Mouse (Mus musculus) thymus, adult 2 months (tissue): ENCODE measurements around the gene Stx4a.

Source experiments
- CTCF ChIP-seq: fragments of 200-500 bp; IDR thresholded peaks from 2 replicates; pipeline ENCODE4 v1.5.1; 2012; ENCODE audit warnings: mild to moderate bottlenecking, control low read depth, low read length, moderate library complexity, borderline replicate concordance; ENCODE audit not compliant: control insufficient read depth, poor library complexity, insufficient read depth; ENCODE audit errors: extremely low read depth
- POLR2A ChIP-seq: fragments of 200-500 bp; IDR thresholded peaks from 2 replicates; pipeline ENCODE4 v1.6.1; 2012; ENCODE audit warnings: mild to moderate bottlenecking, low read length, control low read depth, moderate library complexity; ENCODE audit not compliant: control insufficient read depth, poor library complexity, insufficient read depth; ENCODE audit errors: extremely low read depth

DNA sequence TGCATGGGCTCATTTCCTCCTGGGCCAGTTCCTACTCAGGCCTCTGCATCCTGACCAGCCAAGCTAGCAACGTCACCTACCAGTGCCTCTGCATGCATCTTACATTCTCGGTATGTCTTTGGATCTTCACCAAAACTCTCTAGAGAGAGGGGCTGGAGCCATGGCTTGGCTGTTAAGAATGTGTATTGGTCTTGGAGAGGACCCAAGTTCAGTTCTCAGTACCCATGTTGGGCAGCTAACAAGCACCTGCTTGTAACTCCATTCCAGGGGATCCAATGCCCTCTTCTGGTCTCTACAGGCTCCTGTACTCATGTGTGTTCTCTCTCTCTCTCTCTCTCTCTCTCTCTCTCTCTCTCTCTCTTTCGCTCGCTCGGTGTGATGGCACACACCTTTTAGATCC, 6.3 kb upstream of the Stx4a start:
- TF ChIP-seq POLR2A (no peak), CTCF (no peak)
